Mouse (Mus musculus) adrenal gland, adult 8-10 months (tissue): Measurements from ENCODE around the gene Abraxas1. TPM values are rescaled to one million over a fixed set of nuclear protein-coding genes. Genes with fewer than 3 reads are reported as not detected.

Experiments used
- DNase-seq: peaks from one replicate; pipeline ENCODE4 v3.0.0; 2022
- total RNA-seq, 4 experiments: library from RNA; stranded (reverse); gene quantifications; 2 replicates each; pipeline ENCODE4 v1.2.4; 2022

Abraxas1 gene
- total RNA-seq, 4 experiments from 2014 or later, result 11.4 to 19.3 (median 15.4) TPM

GRCm38 (mm10) chr5:100822826-100823225 lies 2.1 kb upstream of the Abraxas1 start:
- no peak for DNase-seq

- DNase-seq, result no peak
Observed at GRCm38 (mm10) chr5:100821375-100821774, 610 bp upstream of the Abraxas1 start.

GRCm38 (mm10) chr5:100819568-100820480 lies 941 bp downstream of the Abraxas1 start:
- DNase-seq, result no peak

- DNase-seq, result no peak
Observed at GRCm38 (mm10) chr5:100818341-100818740, 2.4 kb downstream of the Abraxas1 start.

- peak; percentile 88 for DNase-seq
Observed at GRCm38 (mm10) chr5:100798165-100798860, 22.5 kb downstream of the Abraxas1 start, which contains the start of the genes Helq and Mrps18c. Gene Helq, minus strand, starts transcription at chr5:100798598. Gene Mrps18c, plus strand, starts transcription at chr5:100798627.

GRCm38 (mm10) chr5:100794084-100794483 lies 26.7 kb downstream of the Abraxas1 start:
- DNase-seq, result no peak

- no peak for DNase-seq
Observed at GRCm38 (mm10) chr5:100792261-100792660, 28.5 kb downstream of the Abraxas1 start.

- DNase-seq, result no peak
Observed at GRCm38 (mm10) chr5:100787527-100787926, 33.2 kb downstream of the Abraxas1 start.

- no peak for DNase-seq
Observed at GRCm38 (mm10) chr5:100779002-100779401, 41.8 kb downstream of the Abraxas1 start.

GRCm38 (mm10) chr5:100776900-100777299 lies 43.9 kb downstream of the Abraxas1 start:
- peak; percentile 10 for DNase-seq

GRCm38 (mm10) chr5:100775778-100776404 lies 44.9 kb downstream of the Abraxas1 start:
- no peak for DNase-seq

GRCm38 (mm10) chr5:100771575-100771974 lies 49.2 kb downstream of the Abraxas1 start:
- no peak for DNase-seq

GRCm38 (mm10) chr5:100766026-100766425 lies 54.7 kb downstream of the Abraxas1 start:
- no peak for DNase-seq

- DNase-seq, result no peak
Observed at GRCm38 (mm10) chr5:100761736-100762135, 59.0 kb downstream of the Abraxas1 start.

GRCm38 (mm10) chr5:100760049-100760663 lies 60.6 kb downstream of the Abraxas1 start:
- DNase-seq, result no peak

GRCm38 (mm10) chr5:100758121-100758520 lies 62.6 kb downstream of the Abraxas1 start:
- no peak for DNase-seq

Other genes with a start within 250 kb of the Abraxas1 start
- gene Plac8, start 248.7 kb downstream of the Abraxas1 start, total RNA-seq, result 10 to 100 TPM in 2 of 4 experiments, 1 to 10 TPM in 2; 7.7 to 12.0 (median 10.2) TPM
- 10 to 100 TPM; 71.6 to 81.1 (median 77.9) TPM for gene Coq2, start 145.8 kb downstream of the Abraxas1 start, total RNA-seq
- 1 to 10 TPM in 1 of 4 experiments, under 1 TPM in 3; 0.66 to 1.5 (median 0.75) TPM for gene Hpse, start 101.2 kb downstream of the Abraxas1 start, total RNA-seq
- gene Helq, start 22.4 kb downstream of the Abraxas1 start, total RNA-seq, result 10 to 100 TPM in 2 of 4 experiments, 1 to 10 TPM in 2; 6.2 to 17.2 (median 11.1) TPM
- 10 to 100 TPM; 70.9 to 93.1 (median 80.5) TPM for gene Mrps18c, start 22.3 kb downstream of the Abraxas1 start, total RNA-seq
- gene Gpat3, start 24.7 kb upstream of the Abraxas1 start, total RNA-seq, result 10 to 100 TPM; 12.5 to 20.7 (median 15.4) TPM